Mouse (Mus musculus) heart, adult 2 months (tissue): ENCODE data around the gene Apobec1.

ENCODE experiments used
- CTCF ChIP-seq: fragments of 200-600 bp; IDR thresholded peaks from 2 replicates; pipeline ENCODE4 v1.8.1; 2022; ENCODE audit warnings: antibody characterized with exemption, mild to moderate bottlenecking, moderate library complexity
- EP300 ChIP-seq: fragments of 200-500 bp; IDR thresholded peaks from 2 replicates; pipeline ENCODE4 v1.6.1; 2011; ENCODE audit warnings: low read depth, low read length, control low read depth; ENCODE audit not compliant: insufficient read depth
- POLR2A ChIP-seq: fragments of 200-500 bp; IDR thresholded peaks from 2 replicates; pipeline ENCODE4 v1.6.1; 2011; ENCODE audit warnings: mild to moderate bottlenecking, low read depth, low read length, control low read depth; ENCODE audit not compliant: insufficient read depth

DNA sequence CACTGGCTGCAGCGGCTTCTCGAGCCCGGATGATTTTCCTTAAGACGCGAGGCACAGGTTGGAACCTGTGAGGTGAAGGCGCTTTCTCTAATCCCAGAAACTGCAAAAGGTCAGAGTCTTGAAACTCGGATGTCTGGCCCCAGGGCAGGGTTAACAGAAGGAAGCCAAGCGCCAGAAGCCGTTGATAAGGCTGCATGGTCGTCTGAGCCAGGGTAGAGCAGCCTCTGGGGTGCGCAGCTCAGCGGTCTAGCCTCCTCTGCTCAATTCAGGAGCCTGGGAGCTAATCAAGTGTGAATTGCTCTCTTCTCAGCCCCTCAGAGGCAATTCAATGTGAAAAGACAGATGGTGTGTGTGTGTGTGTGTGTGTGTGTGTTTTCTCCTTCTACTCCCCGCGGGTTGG, 7.5 kb upstream of the Apobec1 start, which contains the start of gene Gdf3:
- TF ChIP-seq CTCF (no peak), EP300 (no peak), POLR2A (no peak)
